Mouse (Mus musculus) intestine, embryonic 14.5 days (tissue): ENCODE data around the gene Gm38431. TPM values are rescaled to one million over a fixed set of nuclear protein-coding genes. Genes with fewer than 3 reads are reported as not detected.
A peak's percentile ranks its signal among the peaks of the same experiment; 100 is the strongest.
"Not testable (repeated sequence)": the region's sequence is repeated elsewhere in the genome, so short reads cannot be mapped to it uniquely, and the experiment has no call there.

Source experiments
- ATAC-seq: fragments of 200-750 bp; cut with Nextera tagmentation; replicated peaks from 2 replicates; pipeline ENCODE4 v1.8.0; 2017; ENCODE audit warnings: low read depth, moderate number of reproducible peaks, moderate TSS enrichment, moderate library complexity; ENCODE audit not compliant: low FRiP score, low TSS enrichment
- DNase-seq: peaks from one replicate; pipeline ENCODE4 v3.0.0-alpha.2; 2018; ENCODE audit warnings: low spot score
- H3K27ac ChIP-seq: fragments of 300-500 bp; sonication (generic); 2 replicates; pipeline ENCODE4 v1.5.1; 2014; ENCODE audit warnings: low read depth, mild to moderate bottlenecking, control low read depth
- H3K27me3 ChIP-seq: fragments of 300-500 bp; sonication (generic); replicated peaks from 2 replicates; pipeline ENCODE4 v1.6.1; 2014; ENCODE audit warnings: low read length, control low read depth; ENCODE audit not compliant: control insufficient read depth, insufficient read depth
- H3K36me3 ChIP-seq: fragments of 300-500 bp; sonication (generic); 2 replicates; pipeline ENCODE4 v1.6.1; 2014; ENCODE audit warnings: low read length, control low read depth; ENCODE audit not compliant: control insufficient read depth, insufficient read depth
- H3K4me1 ChIP-seq: fragments of 300-500 bp; sonication (generic); replicated peaks from 2 replicates; pipeline ENCODE4 v1.6.1; 2014; ENCODE audit warnings: low read length, control low read depth, mixed read lengths; ENCODE audit not compliant: control insufficient read depth, insufficient read depth
- H3K4me2 ChIP-seq: fragments of 300-500 bp; sonication (generic); 2 replicates; pipeline ENCODE4 v1.6.1; 2014; ENCODE audit warnings: low read length
- H3K4me3 ChIP-seq: fragments of 300-500 bp; sonication (generic); 2 replicates; pipeline ENCODE4 v1.5.1; 2014; ENCODE audit warnings: low read depth, low read length, control low read depth, mixed read lengths
- H3K9ac ChIP-seq: fragments of 300-500 bp; sonication (generic); 2 replicates; pipeline ENCODE4 v1.6.1; 2014; ENCODE audit warnings: mild to moderate bottlenecking, low read length
- H3K9me3 ChIP-seq: fragments of 300-500 bp; sonication (generic); 2 replicates; pipeline ENCODE4 v1.6.1; 2016; ENCODE audit warnings: low read length, control low read depth; ENCODE audit not compliant: control insufficient read depth
- WGBS: fragments of 180-500 bp; shearing (Covaris S2); extraction: QIAGEN DNeasy Blood & Tissue Kit; methylation state at CpG from one replicate; pipeline ENCODE4 v1.1.7; 2014; 5-methylcytosine and 5-hydroxymethylcytosine counted together
- polyA plus RNA-seq: library from polyadenylated mRNA; unstranded; fragments of >200 nt; fragmentation: Nextera tagmentation; extraction: Ambion mirVana; gene quantifications from 2 replicates; pipeline ENCODE4 v1.2.1, GENCODE M21; 2014

Gene Gm38431
- polyA plus RNA-seq, 1 experiment from 2014 or later, result 3.7 TPM

DNA sequence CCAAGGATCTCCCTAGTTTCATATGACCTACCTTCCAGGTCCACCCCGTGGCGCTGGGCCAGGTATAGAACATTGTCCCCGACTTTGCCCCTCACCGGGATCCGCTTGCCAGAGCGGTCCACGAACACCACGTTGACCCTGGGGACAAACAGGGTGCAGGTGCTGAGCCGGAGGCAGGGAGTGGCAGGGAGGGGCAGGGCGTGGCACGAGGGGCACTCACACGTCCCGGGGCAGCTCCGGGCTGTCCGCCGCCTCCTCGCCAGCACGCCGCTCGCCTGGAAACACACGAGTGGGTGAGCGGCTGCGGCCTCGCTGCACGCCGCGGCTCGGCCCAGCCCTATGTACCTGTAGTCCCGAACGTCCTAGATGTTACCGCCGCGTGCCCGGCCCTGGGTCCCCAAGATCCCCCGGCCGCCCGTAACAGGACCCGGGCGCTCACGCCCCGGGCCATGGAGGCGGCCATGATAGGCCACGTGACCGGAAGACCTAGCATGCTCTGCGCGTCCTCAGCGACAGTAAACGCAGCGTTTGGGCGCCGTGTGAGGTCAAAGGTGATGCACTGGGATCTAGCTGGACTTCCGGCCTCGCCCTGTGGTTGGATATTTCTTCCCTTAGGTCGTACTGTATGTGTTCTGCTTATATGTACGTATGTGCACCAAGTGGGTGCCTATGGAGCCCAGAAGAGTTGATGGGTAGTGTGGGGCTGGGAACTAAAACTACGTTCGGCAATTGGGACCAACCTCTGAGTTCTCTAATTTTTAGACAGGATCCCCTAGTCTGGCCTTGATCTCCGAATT is 18.6 kb downstream of the Gm38431 start, which contains the start of the genes Gm49373 and Fdx1l:
TSS of gene Gm49373 (minus strand) at position 53 of the 797 bp plus-strand sequence.
TSS of gene Fdx1l (minus strand) at position 571 of the 797 bp plus-strand sequence.
- 2% methylated on average over 57 of the region's 58 CpGs for WGBS
- peak within 1 kb of the TSS; percentile 88 for H3K9ac ChIP-seq
- DNase-seq (peak; percentile 89), ATAC-seq (peak; percentile 94)
- H3K4me1 ChIP-seq, result 0 out of 2 replicates have a peak, but pooled peaks cover 6% of the 10 kb centered on the region
- H3K27ac ChIP-seq, result peak within 1 kb of the TSS; percentile 70
- no peaks in the 10 kb centered on the region for H3K27me3 ChIP-seq
- H3K4me2 ChIP-seq, result peak within 1 kb of the TSS; percentile 82
- no peaks in the 10 kb centered on the region for H3K9me3 ChIP-seq
- H3K4me3 ChIP-seq, result peak within 1 kb of the TSS; percentile 92
- peaks cover 52% of the 10 kb centered on the region for H3K36me3 ChIP-seq

DNA sequence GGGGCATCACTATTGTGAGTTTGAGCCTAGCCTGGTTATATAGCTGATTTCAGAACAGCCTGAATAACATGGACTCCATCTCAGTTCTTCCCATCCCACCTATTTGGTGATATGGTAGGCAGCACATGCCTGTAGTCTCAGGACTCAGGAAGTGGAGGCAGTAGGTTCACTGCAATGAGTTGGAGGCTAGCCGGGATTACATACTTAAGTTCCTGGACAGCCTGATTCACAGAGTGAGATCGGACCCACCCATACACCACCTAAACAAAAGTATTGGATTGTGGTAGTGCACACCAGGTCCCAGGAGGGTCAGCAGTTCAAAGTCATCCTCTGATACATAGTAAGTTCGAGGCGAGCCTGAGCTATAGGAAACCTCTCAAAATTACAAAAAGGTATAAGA is 19.2 kb downstream of the Gm38431 start:
- H3K27ac ChIP-seq, result peak overlapping the region; percentile 70; the same call in 1 of the 2 replicates
- no peaks in the 10 kb centered on the region for H3K9me3 ChIP-seq

DNA sequence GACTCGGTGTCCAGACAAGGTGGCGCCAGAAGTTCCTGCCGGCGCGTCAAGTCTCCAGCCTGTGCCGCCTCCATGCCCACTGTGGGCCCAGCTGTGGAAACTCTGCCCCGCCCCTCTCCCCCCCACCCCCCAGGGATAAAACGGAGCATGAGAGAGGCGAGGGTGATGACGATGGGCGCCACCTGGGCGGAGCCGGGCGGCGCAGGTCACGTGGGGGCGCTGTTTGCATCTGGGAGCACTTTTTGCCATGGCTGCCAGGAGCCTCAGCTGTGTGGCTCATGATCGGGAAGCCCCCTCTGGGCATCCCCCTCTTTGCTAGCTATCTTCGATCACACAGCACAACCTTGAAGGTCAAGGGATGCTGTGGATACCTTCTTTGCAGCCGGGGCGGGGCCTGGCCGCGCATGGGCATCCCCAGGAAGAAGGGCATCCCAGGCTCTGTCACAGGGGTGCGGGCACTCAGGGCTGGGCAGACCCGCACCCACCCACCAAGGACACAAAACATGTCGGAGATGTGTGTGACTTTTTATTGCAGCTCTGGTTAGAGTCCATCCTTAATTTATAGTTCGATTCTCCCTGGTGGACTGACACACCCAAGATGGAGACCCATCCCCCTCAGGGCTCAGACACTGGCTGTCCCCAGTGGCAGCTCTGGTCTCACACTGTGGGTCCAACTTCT is 24.7 kb downstream of the Gm38431 start, which contains the start of gene Zglp1:
TSS of gene Zglp1 (minus strand) at position 88 of the 679 bp plus-strand sequence.
- Histone ChIP-seq H3K9ac (no peak within 1 kb of the TSS), H3K9me3 (no peaks in the 10 kb centered on the region), H3K4me2 (no peak within 1 kb of the TSS), H3K4me3 (no peak within 1 kb of the TSS), H3K4me1 (0 out of 2 replicates have a peak, but pooled peaks cover under 1% of the 10 kb centered on the region), H3K36me3 (peaks cover 51% of the 10 kb centered on the region), H3K27me3 (no peaks in the 10 kb centered on the region), H3K27ac (no peak within 1 kb of the TSS)
- 82% methylated on average over 27 of the region's 27 CpGs for WGBS
- no peak for DNase-seq
- ATAC-seq, result no peak

More for the DNA sequence above, 19.2 kb downstream of the Gm38431 start:
- DNase-seq (no peak), ATAC-seq (peak; percentile 36)
- Histone ChIP-seq H3K27me3 (no peaks in the 10 kb centered on the region), H3K4me2 (peak overlapping the region; percentile 82), H3K9ac (peak overlapping the region; percentile 88), H3K36me3 (peaks cover 52% of the 10 kb centered on the region), H3K4me3 (peak overlapping the region; percentile 92), H3K4me1 (0 out of 2 replicates have a peak, but pooled peaks cover 6% of the 10 kb centered on the region)
- WGBS, result 9% methylated on average over 4 of the region's 4 CpGs

DNA sequence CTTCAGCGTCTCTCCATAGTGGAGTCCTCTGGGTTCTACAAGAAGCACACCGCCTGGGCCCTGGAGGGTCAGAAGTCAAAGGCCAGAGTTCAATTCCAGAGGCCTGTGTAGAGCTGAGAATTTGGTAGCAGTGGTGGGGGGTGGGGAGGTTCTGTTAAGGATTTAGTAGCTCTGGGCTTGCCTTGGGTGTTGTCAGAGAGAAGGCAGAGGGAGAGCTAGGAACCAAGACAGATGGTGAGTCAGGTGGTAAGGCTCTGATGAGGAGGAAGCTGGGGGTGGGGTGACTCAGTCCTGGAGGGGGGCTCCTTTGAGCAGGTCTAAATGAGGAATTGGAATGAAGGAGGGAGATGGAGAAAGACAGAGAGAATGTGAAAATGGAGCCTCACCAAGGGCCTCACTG is 28.9 kb downstream of the Gm38431 start:
- H3K4me3 ChIP-seq, result no peak overlapping the region
- H3K9ac ChIP-seq, result no peak overlapping the region
- no peak for ATAC-seq
- DNase-seq, result no peak
- WGBS, result 94% methylated on average over 2 of the region's 2 CpGs
- no peak overlapping the region for H3K4me2 ChIP-seq
- peaks cover 36% of the 10 kb centered on the region for H3K36me3 ChIP-seq
- no peaks in the 10 kb centered on the region for H3K27me3 ChIP-seq
- no peaks in the 10 kb centered on the region for H3K9me3 ChIP-seq
- no peaks in the 10 kb centered on the region for H3K4me1 ChIP-seq
- no peak overlapping the region for H3K27ac ChIP-seq

DNA sequence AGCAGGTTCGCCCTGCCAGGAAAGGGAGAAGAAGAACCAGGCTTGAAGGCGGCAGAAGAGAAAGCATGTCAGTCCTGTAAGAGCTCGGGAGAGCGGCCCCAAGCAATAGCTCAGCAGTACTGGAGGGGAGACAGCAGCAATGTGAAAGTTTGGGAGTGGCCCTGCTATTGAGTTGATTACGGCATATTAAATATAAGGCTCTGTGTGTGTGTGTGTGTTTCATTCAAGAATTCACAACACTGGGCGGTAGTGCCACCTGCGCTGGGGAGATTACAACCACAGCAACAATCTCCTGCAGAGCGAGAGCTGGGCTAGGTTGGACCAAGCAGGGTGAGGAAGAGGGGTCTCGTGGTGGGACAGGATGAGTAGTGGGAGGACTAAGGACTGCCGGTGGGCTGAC is 40.2 kb downstream of the Gm38431 start:
- Histone ChIP-seq H3K27me3 (no peaks in the 10 kb centered on the region), H3K36me3 (no peaks in the 10 kb centered on the region), H3K9me3 (no peaks in the 10 kb centered on the region), H3K4me1 (no peaks in the 10 kb centered on the region), H3K9ac (no peak overlapping the region), H3K27ac (no peak overlapping the region), H3K4me3 (no peak overlapping the region), H3K4me2 (no peak overlapping the region)
- ATAC-seq (no peak), DNase-seq (no peak)
- 60% methylated on average over 10 of the region's 10 CpGs for WGBS

GRCm38 (mm10) chr9:21045235-21045634 is 46.6 kb downstream of the Gm38431 start:
- H3K4me3 ChIP-seq, result no peak overlapping the region
- no peaks in the 10 kb centered on the region for H3K36me3 ChIP-seq
- H3K9me3 ChIP-seq, result no peaks in the 10 kb centered on the region
- ATAC-seq (no peak), DNase-seq (no peak)
- 78% methylated on average over 3 of the region's 3 CpGs for WGBS
- H3K9ac ChIP-seq, result no peak overlapping the region
- peaks cover 5% of the 10 kb centered on the region for H3K4me1 ChIP-seq
- no peak overlapping the region for H3K27ac ChIP-seq
- no peaks in the 10 kb centered on the region for H3K27me3 ChIP-seq
- H3K4me2 ChIP-seq, result no peak overlapping the region

GRCm38 (mm10) chr9:21044785-21045184 is 47.0 kb downstream of the Gm38431 start:
- DNase-seq, H3K9me3 ChIP-seq, H3K4me1 ChIP-seq, H3K36me3 ChIP-seq, H3K4me3 ChIP-seq, H3K27ac ChIP-seq, ATAC-seq, H3K4me2 ChIP-seq, H3K27me3 ChIP-seq, H3K9ac ChIP-seq: not testable (repeated sequence)
- WGBS, result 46% methylated on average over 1 of the region's 1 CpGs

- Histone ChIP-seq H3K27me3 (peaks cover 10% of the 10 kb centered on the region), H3K4me3 (no peak overlapping the region), H3K36me3 (no peaks in the 10 kb centered on the region), H3K4me1 (peaks cover 5% of the 10 kb centered on the region), H3K27ac (no peak overlapping the region), H3K4me2 (no peak overlapping the region), H3K9me3 (no peaks in the 10 kb centered on the region), H3K9ac (no peak overlapping the region)
- ATAC-seq (no peak), DNase-seq (no peak)
- WGBS, result 90% methylated on average over 4 of the region's 4 CpGs
Observed at GRCm38 (mm10) chr9:21043563-21043962, 48.2 kb downstream of the Gm38431 start.
